Mouse (Mus musculus): Measurements from ENCODE around the gene Krt28.

The Krt28 gene

DNA sequence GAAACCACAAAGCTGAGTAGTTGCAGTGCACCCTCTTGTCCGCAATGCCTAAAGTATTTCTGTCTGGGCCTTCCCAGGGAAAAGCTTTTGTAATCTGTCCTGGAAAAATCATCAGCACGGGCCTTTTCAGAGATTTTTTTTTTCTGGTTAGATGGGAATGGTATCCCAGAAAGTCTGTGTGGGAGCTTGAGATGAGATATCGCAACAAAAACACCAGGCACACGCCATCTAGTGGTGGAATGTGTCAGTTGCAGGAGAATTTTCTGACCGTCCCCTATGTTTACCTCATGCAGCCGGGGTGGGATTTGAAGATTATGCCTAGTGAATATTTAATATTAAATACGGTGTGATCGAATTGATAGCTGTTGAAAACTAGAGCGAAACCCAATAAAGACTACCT is 10.3 kb downstream of the Krt28 start:
- DNase-seq (ENCODE audit: low spot score): no peak

DNA sequence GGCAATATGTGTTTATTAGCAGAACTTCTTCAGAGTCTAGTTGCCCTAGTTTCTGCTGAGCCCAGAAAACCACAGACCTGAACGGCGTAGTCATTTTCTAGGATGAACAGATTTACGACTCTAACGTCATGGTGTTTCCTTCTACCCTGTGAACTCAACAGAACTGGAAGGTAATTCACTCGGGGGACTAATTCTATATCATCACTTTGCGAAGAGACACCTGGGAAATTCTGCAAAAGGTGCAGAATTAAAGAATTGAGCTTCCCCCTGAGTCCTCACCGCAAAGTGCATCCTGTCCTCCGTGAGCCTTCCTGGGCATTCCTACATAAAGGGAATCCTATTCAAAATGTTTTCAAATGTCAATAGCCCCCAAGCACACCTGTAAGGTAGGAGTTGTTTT is 13.3 kb downstream of the Krt28 start:
- no peak for DNase-seq (ENCODE audit: low spot score)

DNA sequence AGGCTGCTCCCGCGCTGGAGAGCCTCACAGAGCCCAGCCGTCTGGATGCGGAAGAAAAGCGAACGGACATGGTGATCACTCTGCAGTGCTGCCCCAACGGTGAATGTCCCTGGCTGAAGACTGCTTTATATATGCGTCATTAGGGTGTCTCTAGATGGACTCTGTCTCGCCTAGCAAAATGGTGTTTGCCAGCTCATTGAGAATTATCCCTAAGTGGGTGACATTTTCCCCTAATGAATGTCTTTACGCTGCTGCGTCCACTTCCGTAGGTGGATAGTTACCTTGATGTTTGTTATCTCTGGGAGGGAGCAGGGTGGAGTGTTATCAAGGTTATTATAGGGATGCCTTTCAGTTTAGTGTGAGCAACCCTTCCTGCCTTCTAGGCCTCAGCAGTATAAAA is 23.7 kb downstream of the Krt28 start, which contains the start of gene Krt27:
TSS of gene Krt27 (minus strand) at position 101 of the 400 bp plus-strand sequence.
- no peak for DNase-seq (ENCODE audit: low spot score)

DNA sequence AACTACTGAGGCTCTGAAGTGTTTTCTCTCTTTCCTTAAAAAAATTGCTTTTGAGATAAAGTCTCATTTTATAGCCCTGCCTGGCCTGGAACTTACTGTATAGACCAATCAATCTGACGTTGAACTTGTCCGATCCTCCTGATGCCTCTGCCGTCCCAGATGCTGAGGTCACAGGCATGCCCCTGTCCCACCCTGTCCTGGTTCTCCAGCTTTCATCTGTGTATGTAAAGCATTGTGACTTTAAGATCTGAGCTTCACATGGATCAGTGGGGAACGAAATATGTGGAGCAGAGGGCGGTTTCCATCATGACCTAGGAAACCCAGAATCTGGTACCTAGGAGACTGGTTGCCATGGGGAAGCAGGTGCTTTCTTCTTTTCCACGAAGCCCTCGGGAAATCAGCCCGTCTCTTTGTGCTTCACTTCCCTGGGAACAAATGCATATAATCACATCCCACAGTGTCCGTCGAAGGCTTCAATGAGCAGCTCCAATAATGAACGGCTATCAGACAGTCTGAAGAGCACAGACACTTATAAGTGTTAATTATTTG is 35.3 kb downstream of the Krt28 start:
- no peak for DNase-seq (ENCODE audit: low spot score)

DNA sequence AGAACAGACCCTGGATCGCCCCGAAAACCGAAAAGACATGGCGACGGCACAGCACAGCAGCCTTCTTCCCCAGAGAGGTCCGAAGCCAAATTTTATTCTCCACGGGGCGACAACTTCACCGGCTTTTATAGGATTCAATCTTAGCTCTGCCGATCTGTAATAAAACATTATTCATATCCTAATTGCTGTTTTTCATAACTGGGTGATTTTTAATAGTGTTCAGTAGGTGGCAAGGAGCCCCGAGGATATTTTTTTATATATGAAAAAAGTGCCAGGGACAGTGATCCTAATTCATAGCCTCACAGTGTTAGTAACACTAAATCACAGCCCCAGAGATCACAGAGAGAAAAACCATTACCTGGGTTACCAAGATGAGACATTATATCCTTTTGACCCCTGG is 36.8 kb downstream of the Krt28 start, which contains the start of gene Krt26:
TSS of gene Krt26 (minus strand) at position 101 of the 400 bp plus-strand sequence.
- no peak for DNase-seq (ENCODE audit: low spot score)

DNA sequence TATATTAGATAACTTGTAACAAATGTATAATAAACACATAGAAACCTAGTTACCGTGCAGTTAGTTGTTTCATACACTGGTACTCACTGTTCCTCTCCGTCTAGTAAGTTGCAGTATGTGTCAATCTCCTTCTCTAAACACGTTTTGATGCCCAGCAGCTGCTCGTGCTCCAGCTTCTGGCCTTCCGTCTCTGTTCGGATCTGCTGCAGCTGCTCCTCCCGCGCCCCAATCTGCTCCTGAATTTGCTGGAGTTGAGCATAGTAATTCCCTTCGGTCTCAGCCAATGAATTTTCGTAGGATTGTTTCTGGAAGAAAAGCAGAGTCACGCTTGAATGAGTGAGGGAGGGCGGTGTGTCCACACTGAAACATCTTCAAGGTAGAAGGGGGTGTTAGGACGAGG is 41.3 kb downstream of the Krt28 start:
- no peak for DNase-seq (ENCODE audit: low spot score)

DNA sequence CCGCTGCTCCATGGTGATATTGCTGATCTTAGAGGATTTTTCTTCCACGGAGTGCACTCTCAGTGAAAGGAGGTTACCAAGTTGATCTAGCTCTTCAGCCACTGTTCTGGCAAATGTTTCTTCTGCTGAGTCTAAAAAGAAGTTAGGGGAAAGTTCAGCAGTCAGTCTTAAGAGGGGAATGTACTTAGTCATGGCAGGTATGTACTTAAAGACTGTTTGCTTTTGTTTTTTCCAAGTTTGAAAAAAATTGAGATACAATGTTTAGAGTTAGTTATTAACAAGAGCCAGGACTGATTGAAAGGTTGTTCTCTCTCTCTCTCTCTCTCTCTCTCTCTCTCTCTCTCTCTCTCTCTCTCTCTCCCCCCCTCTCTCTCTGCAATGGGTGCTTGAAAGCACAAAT is 45.0 kb downstream of the Krt28 start:
- no peak for DNase-seq (ENCODE audit: low spot score)

DNA sequence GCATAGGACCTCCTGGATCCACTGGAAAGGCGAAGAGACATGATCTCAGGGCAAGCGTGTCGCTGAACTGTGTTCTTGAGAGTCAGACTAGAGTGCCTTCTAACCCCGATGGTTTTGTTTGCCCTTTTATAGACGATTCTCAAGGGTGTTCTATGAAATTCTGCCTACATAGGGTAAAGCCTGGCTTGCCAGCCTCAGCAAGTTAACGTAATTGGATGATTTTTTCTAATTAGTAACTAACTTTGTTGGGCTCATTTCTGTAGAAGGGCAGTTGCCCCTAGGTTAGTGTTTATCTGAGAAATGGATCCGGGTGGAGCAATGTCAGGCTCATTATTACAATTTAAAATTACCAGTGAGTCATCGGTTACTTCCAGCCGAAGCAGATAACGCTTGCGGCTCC is 51.9 kb downstream of the Krt28 start, which contains the start of gene Krt25:
TSS of gene Krt25 (minus strand) at position 101 of the 400 bp plus-strand sequence.
- no peak for DNase-seq (ENCODE audit: low spot score)

DNA sequence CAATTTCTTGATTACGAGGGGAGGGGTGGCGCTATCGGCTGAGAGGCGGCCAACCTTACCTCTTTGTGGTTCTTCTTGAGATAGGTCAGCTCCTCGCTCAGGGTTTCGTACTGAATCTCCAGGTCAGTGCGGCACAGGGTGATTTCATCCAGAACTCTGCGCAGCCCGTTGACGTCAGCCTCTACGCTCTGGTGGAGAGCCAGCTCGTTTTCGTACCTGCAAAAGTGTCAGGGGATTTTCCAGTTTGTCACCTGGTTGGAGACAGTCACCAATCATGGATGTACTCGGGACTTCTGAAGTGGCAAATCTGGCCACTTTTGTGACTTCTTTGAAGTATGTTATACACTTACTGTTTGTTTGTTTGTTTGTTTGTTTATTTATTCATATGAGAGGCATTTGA is 53.6 kb downstream of the Krt28 start:
- no peak for DNase-seq (ENCODE audit: low spot score)

DNA sequence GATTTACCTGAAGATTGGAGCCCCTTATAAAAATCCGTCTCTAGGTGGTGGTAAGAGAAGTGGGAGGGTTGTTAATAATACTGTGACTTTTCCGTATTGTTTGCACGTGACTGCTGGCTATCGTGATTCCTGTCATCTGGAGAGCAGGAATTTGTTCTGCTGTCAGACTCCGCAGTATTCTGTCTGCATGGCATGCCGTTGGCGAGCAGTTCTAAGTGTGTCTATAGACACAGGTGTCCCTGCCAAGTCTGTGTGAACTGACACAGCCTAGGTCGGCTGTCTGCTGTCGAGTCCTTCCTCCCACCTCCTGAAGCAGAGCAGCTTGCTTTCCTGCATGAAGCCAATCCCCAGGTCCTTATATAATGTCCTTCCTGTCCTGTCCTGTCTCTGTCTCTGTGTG is 55.6 kb downstream of the Krt28 start:
- DNase-seq (ENCODE audit: low spot score): no peak

DNA sequence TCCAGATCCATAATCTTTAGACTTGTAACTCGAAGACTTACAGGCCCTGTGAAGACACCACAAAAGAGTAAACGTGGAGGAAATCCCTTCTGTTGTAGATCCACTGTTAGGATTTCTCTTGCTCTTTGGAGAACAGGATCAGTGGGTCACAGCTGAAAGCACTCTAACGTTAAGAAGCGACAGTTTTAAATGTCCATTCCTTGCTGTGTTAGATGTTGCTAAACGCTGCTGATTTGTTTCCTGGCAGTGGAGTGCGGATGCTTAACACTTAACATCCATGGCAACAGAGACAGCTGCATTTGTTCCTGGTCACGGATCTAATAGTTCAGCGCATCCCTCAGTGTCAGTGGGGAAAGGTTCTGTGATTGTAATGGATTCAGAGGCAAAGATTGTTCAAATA is 58.2 kb downstream of the Krt28 start:
- DNase-seq (ENCODE audit: low spot score): no peak

Data from urinary bladder, postnatal 10 days (tissue).